Mouse (Mus musculus): ENCODE results near the gene Swt1. TPM values are rescaled to one million over a fixed set of nuclear protein-coding genes. Genes with fewer than 3 reads are reported as not detected.
"Not testable (repeated sequence)": the region's sequence is repeated elsewhere in the genome, so short reads cannot be mapped to it uniquely, and the experiment has no call there.

Gene Swt1
- total RNA-seq, 2 experiments from 2014 or later: 8.3 to 9.6 TPM

GRCm38 (mm10) chr1:151367721-151368324, 60.4 kb downstream of the Swt1 start:
- intact Hi-C loops (cut with DNase I): no loop called here
- no peak for DNase-seq

DNA sequence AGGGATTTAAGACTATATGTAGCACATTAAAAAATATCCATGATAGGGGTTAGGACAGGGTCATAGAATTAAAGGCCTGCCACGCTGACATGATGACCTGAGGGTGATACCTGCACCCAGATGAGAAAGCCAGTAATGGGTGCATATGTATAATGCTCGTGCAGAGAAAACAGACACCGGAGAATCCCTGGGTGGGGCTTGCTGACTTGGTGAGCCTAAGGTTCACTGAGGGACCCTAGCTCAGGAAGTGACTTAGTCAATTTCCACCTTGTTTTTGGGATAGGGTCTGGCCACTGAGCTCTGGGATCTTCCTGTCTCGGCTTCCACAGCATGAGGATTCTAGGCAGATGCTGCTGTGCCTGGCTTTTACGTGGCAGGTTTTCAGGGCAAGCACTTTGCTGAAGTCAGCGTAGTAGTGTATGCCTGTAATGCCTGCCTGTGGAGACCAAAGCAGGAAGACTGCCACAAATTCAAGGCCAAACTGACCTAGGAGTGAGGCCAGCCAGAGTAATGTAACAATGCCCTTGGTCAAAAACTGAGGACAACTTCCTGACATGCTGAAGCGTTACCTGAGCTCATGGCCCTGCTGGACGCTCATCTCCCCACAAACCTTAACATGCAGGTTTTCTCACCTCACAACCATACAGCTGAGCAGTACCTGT, 61.2 kb downstream of the Swt1 start:
- no peak for DNase-seq
- intact Hi-C loops (cut with DNase I): no loop called here

DNA sequence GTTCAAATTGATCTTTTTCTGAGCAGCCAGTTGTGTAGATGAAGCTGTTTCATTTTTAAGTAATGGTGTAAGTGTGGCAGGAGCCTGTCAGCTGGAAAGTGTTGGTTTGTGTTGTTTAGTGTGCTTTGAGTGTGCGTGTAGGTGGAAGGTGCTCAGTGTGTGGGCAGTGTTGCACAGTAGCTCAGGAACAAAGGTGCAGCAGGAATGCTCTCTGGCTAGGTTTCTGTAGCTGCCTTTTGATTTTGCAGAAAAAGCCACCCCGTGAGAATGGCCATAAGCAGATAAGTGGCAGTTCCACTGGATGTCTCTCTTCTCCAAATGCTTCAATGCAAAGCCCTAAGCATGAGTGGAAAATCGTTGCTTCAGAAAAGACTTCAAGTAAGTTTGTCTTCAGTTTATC, 68.9 kb downstream of the Swt1 start:
- DNase-seq: no peak
- intact Hi-C loops (cut with DNase I): no loop called here

DNA sequence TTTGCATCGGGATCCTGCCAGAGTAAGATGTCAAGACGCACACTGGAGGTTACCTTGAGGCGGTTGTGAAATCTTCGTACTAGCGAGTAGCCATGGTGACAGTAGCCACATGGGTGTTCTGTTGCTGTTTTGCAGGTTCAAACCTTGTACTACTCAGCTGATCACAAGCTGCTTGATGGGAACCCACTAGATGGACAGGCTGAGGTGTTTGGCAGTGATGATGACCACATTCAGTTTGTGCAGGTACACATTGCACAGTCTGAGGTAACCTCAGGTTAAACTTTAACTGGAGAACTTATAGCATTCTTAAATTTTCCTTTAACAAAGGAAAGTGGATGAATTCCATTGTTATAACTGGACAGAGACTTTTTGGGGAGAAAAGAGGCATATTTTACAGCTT, 72.3 kb downstream of the Swt1 start:
- DNase-seq: no peak
- intact Hi-C loops (cut with DNase I): no loop called here

DNA sequence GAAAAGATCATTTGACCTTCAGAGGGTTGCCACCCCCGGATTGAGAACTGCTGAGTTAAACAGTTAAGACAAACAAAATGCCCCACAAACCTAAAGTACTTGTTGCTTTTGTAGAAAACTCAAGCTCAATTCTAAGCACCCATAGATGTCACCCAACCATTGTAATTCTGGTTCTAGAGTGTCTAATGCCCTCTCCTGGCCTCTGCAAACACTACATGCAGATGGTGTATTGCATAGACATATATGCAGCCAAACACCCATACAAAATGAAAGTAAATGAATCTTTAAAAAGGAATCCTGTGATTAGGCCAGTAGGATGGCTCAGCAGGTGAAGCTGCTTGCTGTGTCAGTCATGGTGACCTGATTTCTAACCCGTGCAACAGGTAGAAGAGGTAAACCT, 75.3 kb downstream of the Swt1 start:
- DNase-seq: peak in 1 of 2 experiments; percentile 61
- intact Hi-C loops (cut with DNase I): loop anchor here (2.0 kb wide), 2 partner anchors 274 to 318 kb away; no protein-coding TSS in a partner anchor

DNA sequence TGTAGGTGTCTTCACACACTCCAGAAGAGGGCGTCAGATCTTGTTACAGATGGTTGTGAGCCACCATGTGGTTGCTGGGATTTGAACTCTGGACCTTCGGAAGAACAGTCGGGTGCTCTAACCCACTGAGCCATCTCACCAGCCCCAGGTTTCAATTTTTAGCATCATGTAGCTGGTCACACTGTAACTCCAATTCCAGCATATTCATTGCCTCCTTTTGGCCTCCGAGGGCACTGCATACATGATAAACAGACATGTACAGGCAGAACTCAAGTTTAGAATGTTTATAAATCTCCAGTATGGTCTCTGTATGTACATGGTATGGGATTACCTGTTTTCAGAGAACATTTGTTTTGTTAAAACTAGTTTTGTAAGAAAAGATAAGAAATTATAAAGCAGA, 80.0 kb downstream of the Swt1 start:
- intact Hi-C loops (cut with DNase I); DNase-seq: not testable (repeated sequence)

GRCm38 (mm10) chr1:151346681-151347127, 81.6 kb downstream of the Swt1 start:
- intact Hi-C loops (cut with DNase I): loop anchor here (1.0 kb wide), 1 partner anchor 266 kb away; no protein-coding TSS in a partner anchor
- no peak for DNase-seq

DNA sequence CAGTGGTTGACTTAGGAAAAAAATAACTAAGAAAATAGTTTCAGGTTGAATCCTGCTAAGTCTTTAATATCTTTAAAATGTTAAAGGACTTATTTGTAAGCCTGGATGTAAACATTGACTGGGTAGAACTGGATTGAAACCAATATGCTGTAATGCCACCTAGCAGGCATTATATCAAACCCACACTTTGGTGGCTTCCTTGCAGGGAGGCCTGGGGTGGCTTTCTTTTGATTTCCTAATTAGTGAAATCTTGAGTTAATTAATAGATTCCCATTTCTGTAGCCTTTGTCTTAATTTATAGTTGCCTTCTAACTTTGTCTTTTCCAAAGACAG, 82.4 kb downstream of the Swt1 start:
- intact Hi-C loops (cut with DNase I): loop anchor here (1.0 kb wide), 1 partner anchor 266 kb away; no protein-coding TSS in a partner anchor
- no peak for DNase-seq

GRCm38 (mm10) chr1:151345109-151345862, 83.0 kb downstream of the Swt1 start:
- intact Hi-C loops (cut with DNase I): no loop called here

GRCm38 (mm10) chr1:151344283-151345108, 83.8 kb downstream of the Swt1 start, which contains the start of gene Ivns1abp:
Gene Ivns1abp (plus strand): TSS chr1:151344477.
- intact Hi-C loops (cut with DNase I): loop anchor here (5.0 kb wide), 3 partner anchors 57 to 187 kb away; no protein-coding TSS in a partner anchor
- DNase-seq: peak; percentile 98 to 99

More at GRCm38 (mm10) chr1:151345109-151345862, 83.0 kb downstream of the Swt1 start:
- peak; percentile 96 to 97 for DNase-seq

DNA sequence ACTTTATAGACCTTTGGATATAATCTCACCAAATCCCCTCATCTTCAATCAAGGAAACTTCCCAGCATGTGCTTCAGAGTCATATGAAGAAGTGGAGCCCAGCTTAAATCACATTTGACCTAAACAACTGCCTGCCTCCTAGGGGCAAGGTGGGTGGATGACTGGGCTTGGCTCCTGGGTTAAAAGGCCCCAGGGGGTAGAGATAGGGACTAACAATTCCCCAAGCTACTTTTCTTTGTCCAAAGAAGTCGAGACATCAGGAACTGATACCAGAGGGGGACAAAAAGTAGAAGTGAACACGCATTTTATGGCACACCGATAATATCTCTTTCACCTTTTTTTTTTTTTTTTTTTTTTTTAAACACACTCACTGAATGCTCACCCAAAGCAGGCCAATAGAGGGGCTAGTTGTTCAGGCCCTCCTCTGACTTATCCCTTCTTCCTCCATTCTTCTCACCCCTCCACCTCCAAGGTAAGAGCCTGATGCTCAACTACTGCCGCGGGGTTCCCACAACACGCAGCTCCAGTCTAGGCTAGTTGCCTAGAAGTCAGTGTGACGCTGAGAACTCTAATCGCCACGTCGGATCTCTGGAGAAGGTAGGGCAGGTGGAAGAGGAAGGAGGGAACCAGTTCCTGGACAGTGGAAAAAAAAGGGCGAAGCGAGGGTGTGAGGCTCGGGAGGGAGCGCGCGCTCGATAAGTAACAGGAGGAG, 84.5 kb downstream of the Swt1 start:
- intact Hi-C loops (cut with DNase I): loop anchor here (5.0 kb wide), 3 partner anchors 56 to 186 kb away; no protein-coding TSS in a partner anchor

GRCm38 (mm10) chr1:151342968-151343367, 85.3 kb downstream of the Swt1 start:
- intact Hi-C loops (cut with DNase I): loop anchor here (5.0 kb wide), 3 partner anchors 56 to 186 kb away; no protein-coding TSS in a partner anchor
- DNase-seq: peak; percentile 59 to 72

More for the DNA sequence above, 84.5 kb downstream of the Swt1 start:
- peak; percentile 53 to 57 for DNase-seq

DNA sequence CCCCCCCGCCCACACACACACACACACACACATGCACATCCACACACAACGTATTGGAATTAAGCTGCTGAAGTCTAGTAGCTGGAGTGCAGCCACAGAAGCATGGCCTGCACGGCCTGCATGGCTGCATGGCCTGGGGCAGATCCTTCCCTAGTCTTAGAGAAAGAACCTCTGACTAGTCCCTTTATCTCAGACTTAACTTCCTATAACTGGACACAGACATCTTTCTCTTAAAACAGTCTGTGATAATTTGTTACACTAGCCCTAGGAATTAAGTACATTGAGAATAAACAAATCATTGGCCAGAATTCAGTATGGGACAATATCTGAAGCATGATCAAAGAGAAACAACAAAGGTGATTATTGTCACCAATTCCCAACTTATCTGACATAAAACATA, 85.9 kb downstream of the Swt1 start:
- no peak for DNase-seq
- intact Hi-C loops (cut with DNase I): loop anchor here (5.0 kb wide), 3 partner anchors 55 to 185 kb away; no protein-coding TSS in a partner anchor

GRCm38 (mm10) chr1:151341321-151342044, 86.8 kb downstream of the Swt1 start:
- peak in 1 of 2 experiments; percentile 45 for DNase-seq
- intact Hi-C loops (cut with DNase I): loop anchor here (5.0 kb wide), 3 partner anchors 54 to 184 kb away; no protein-coding TSS in a partner anchor

DNA sequence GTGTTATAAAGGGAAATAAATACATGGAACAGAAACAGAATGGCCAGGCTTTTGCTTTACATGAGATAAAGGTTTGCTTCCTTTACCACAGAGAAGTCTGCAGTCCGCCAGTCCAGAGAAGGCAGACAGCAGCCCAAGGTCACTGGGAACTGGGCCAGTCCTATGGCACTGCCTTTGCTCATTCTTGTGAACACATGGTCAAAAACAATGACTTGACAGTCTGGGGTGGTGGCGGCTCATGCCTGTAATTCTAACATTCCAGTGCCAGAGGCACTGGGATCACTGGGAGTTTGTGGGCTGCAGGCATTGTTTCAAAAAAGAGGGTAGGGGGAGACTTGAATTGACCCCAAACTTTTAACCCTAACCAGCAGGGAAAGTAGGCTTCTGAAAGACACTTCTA, 89.3 kb downstream of the Swt1 start:
- intact Hi-C loops (cut with DNase I): no loop called here
- DNase-seq: peak; percentile 69 to 74

- intact Hi-C loops (cut with DNase I): no loop called here
- no peak for DNase-seq
Observed at GRCm38 (mm10) chr1:151338234-151338633, 90.0 kb downstream of the Swt1 start.

DNA sequence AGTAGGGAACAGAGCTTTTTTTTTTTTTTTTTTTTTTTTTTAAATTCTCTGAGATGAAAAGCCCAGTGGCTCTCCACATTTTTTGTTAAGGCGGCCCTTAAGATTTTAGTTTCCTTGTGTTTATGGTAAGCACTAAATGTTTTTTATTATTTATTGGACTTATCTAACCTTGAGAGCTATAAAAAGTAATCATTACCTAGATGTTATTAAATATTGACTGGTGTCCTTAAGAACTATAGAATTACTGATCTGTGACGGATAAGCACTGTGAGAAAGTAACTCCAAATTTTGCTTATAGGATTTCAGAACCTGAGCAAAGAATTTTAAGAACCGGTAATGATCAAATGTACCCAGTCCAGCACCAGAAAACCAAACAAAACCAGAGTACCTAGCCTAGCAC, 95.4 kb downstream of the Swt1 start:
- intact Hi-C loops (cut with DNase I): no loop called here
- no peak for DNase-seq

GRCm38 (mm10) chr1:151329601-151330000, 98.7 kb downstream of the Swt1 start:
- intact Hi-C loops (cut with DNase I): no loop called here
- no peak for DNase-seq

Data from heart, postnatal 10 days (tissue).